Mouse (Mus musculus): ENCODE results near the gene Map1a.

GRCm38 (mm10) chr2:121308997-121309416, 19.6 kb downstream of the Map1a start:
- no peak for TF ChIP-seq CTCF (IDR thresholded peaks at IDR 0.05; ENCODE audit: extremely low read depth, insufficient read length, insufficient replicate concordance, low read depth, low read length)
- TF ChIP-seq POLR2A (IDR thresholded peaks at IDR 0.05; ENCODE audit: low read depth, low read length), result no peak

All from small intestine, adult 2 months (tissue).